Mouse (Mus musculus): ENCODE data around the gene Tut4. TPM values are rescaled to one million over a fixed set of nuclear protein-coding genes. Genes with fewer than 3 reads are reported as not detected.
A peak's percentile ranks its signal among the peaks of the same experiment; 100 is the strongest.

Gene Tut4
- total and polyA plus RNA-seq, 3 experiments, result 23.5 to 67.4 (median 26.3) TPM

DNA sequence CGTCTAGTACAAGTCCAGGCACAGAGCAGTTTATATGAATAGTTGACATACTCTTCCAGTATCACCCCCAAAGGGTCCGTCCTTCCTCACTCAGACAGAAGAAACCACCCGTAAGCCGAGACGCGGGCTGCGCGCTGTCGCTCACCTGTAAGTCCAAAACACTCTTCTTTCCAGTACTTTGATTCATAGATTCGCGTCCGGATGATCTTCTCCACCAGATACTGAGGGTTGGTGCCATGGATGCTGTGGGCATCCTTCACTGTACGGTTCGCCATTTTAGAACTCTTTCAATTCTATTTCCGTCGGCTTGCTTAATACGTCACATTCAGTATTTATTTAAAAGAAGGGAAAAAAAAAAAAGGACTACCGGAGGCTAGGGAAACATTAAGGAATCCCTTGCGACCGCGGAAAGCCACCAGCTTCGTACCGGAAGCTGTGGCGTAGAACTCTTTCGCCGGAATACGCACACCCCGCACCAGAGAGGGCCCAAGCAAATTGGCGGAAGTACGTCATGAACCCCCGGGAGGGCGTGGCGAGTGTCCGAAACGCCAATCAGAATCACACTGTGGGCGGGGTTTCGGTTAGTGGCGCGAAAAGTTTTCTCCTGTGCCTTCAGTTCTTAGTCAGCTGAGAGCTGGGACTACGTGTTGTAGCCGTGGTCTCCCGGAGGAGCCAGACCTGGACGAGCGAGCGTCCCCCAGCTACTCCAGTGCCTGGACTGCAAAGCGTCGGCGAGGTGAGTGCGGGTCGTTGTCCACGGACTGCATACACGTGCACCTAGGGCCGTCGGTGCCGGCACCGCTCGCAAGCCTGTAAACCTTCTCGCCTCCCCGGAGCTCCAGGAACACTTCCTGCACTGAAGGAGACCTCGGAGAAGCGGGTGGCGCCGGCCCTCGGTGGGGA is 119.9 kb downstream of the Tut4 start, which contains the start of the genes Prpf38a and Orc1 (continued):
- TF ChIP-seq E2F4 (IDR thresholded peaks at IDR 0.05; ENCODE audit: insufficient replicate concordance, low read depth, low read length) (peak; percentile 98), CHD2 (IDR thresholded peaks at IDR 0.05; ENCODE audit: low read length) (peak; percentile 48; the same call in 1 of the 2 replicates), MAFK (IDR thresholded peaks at IDR 0.05; ENCODE audit: insufficient replicate concordance, low read length) (no peak), ETS1 (conservative IDR thresholded peaks at IDR 0.05; ENCODE audit: low read depth, low read length) (peak; percentile 87), MAZ (IDR thresholded peaks at IDR 0.05; ENCODE audit: low read depth, low read length) (peak; percentile 79; the same call in 1 of the 2 replicates), JUN (IDR thresholded peaks at IDR 0.05; ENCODE audit: insufficient read depth, low read depth, low read length) (no peak; the same call in 1 of the 2 replicates), RAD21 (IDR thresholded peaks at IDR 0.05; ENCODE audit: low read depth, low read length) (no peak), CTCF (conservative IDR thresholded peaks at IDR 0.05 in 1 of 2, IDR thresholded peaks at IDR 0.05 in 1 of 2; ENCODE audit: low read depth in 2 of 2, low read length in 2 of 2) (no peak), POLR2A (IDR thresholded peaks at IDR 0.05; ENCODE audit: low read depth, low read length) (peak; percentile 93), EP300 (IDR thresholded peaks at IDR 0.05; ENCODE audit: low read length) (no peak), GABPA (IDR thresholded peaks at IDR 0.05; ENCODE audit: insufficient replicate concordance, low read depth, low read length) (0 out of 2 replicates have a peak, but pooled peaks have one; percentile 39), TCF12 (IDR thresholded peaks at IDR 0.05; ENCODE audit: low read depth, low read length) (peak; percentile 88)

DNA sequence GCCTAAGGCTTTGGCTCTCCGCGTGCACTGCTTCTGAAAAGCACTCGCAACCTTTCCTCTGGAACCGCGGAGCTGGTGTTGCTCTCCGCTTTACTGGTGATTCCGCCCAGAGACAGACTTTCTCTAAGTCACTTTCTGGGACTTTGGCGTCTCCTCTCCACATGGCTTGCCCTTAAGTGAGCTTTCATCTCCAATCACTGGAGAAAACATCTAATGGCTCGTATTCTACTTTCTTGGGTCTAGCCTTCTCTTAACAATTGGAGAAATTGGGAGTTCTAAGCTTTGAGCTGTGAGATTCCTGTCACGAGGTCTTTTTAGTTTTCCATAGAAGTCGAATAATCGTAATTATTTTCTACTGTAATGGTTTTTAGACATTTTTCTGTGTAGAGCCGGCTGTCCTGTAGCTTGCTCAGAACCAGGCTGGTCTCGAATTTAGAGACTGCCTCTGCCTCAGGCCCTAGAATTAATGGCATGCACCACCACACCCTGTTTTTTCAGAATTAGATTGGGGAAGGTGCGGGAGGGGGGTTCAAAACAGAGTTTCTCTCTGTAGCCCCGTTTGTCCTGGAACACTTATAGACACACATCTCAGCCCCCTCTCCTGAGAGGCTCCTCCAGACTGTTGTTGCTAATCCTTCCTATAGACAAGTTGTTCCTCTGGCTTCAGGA is 120.7 kb downstream of the Tut4 start:
- H3K4me1 ChIP-seq (ENCODE audit: control insufficient read depth in 1 of 2, insufficient read depth in 2 of 2), result peaks cover 0 to 19% of the 10 kb centered on the region in 2 experiments; a peak in 3 of 4 replicates
- H3K27ac ChIP-seq (ENCODE audit: insufficient read depth, low read depth), result 0 out of 2 replicates have a peak overlapping the region, but pooled peaks have one; percentile 19
- H3K36me3 ChIP-seq (replicated peaks in 1 of 2; ENCODE audit: control insufficient read depth in 1 of 2, insufficient read depth in 1 of 2, low read length in 1 of 2), result peaks cover 11 to 28% of the 10 kb centered on the region in 2 experiments
- no peak for DNase-seq (ENCODE audit: extremely low read depth)
- peak overlapping the region; percentile 53 for H3K9ac ChIP-seq (ENCODE audit: insufficient read depth, low read depth)
- H3K27me3 ChIP-seq (replicated peaks), result no peaks in the 10 kb centered on the region
- no peaks in the 10 kb centered on the region for H3K9me3 ChIP-seq (replicated peaks; ENCODE audit: low read length)
- in situ Hi-C loops (cut with MboI; ENCODE audit: low pct_ligation_motif_present, low pct_unique_long_range_greater_than_20kb, low sequenced_read_pairs), result no loop called here
- TF ChIP-seq USF2 (conservative IDR thresholded peaks at IDR 0.05; ENCODE audit: low read depth, low read length) (no peak), MYC (IDR thresholded peaks at IDR 0.05; ENCODE audit: low read depth, low read length) (peak; percentile 43; the same call in 1 of the 2 replicates), MXI1 (IDR thresholded peaks at IDR 0.05; ENCODE audit: low read depth, low read length) (peak; percentile 13; the same call in 1 of the 2 replicates)
- peak overlapping the region; percentile 94 for H3K4me2 ChIP-seq (ENCODE audit: insufficient read depth, low read depth, poor library complexity, severe bottlenecking)
- H3K79me2 ChIP-seq (replicated peaks; ENCODE audit: control insufficient read depth, extremely low read depth, insufficient read depth, poor library complexity, severe bottlenecking), result peaks cover 46% of the 10 kb centered on the region
- dilution Hi-C loops (cut with MboI; ENCODE audit: extremely low pct_ligation_motif_present, extremely low pct_unique_long_range_greater_than_20kb, low sequenced_read_pairs), result no loop called here
- H3K4me3 ChIP-seq (replicated peaks in 1 of 3; ENCODE audit: low read depth in 2 of 3, low read length in 2 of 3, poor library complexity in 1 of 3), result peak overlapping the region; percentile 67 to 95 (median 95)
